ENCODE assay signal across 14 mouse cellular contexts in genomic region chr7:97844419-97844818, GRCm38 (mm10). TPM values are rescaled to one million over a fixed set of nuclear protein-coding genes. Genes with fewer than 3 reads are reported as not detected.
DNase-seq lines count a peak whose midpoint lies in the region; ATAC-seq and TF ChIP-seq lines count a peak whose summit lies in the region.
"Had no signal": no experiment of that assay in that cellular context is flagged by ENCODE, and none has a peak within 500 bp of the region (broad histone marks: within the 10 kb centered on the region; RNA-seq: fewer than 3 reads in every experiment).

No protein-coding gene starts in this region.

- H3K27me3 ChIP-seq in forebrain, postnatal 0 days (ENCODE audit: insufficient read depth, low read length), result no peaks in the 10 kb centered on the region
- no peaks in the 10 kb centered on the region for H3K27me3 ChIP-seq in midbrain, embryonic 12.5 days
- H3K27me3 ChIP-seq: liver, embryonic 13.5 days; stomach, embryonic 15.5 days had no signal

- peak overlapping the region; percentile 78 for H3K4me3 ChIP-seq in bone marrow macrophage, adult 2 months (ENCODE audit: insufficient read depth, low read length)
- H3K4me3 ChIP-seq in forebrain, postnatal 0 days (ENCODE audit: low read depth, low read length), result peak overlapping the region; percentile 60
- H3K4me3 ChIP-seq in midbrain, embryonic 12.5 days, result peak overlapping the region; percentile 58
- H3K4me3 ChIP-seq: erythroblast, embryonic 14.5 days; liver, embryonic 13.5 days; stomach, embryonic 15.5 days had no signal

- peak overlapping the region; percentile 61 for H3K4me2 ChIP-seq in forebrain, postnatal 0 days (ENCODE audit: low read depth)
- H3K4me2 ChIP-seq in midbrain, embryonic 12.5 days (replicated peaks), result peak overlapping the region; percentile 64
- H3K4me2 ChIP-seq: stomach, embryonic 15.5 days had no signal

- WGBS in forebrain, postnatal 0 days, result 75% methylated on average over 3 of the region's 3 CpGs
- WGBS in midbrain, embryonic 12.5 days, result 76% methylated on average over 3 of the region's 3 CpGs

- no peaks in the 10 kb centered on the region for H3K36me3 ChIP-seq in forebrain, postnatal 0 days (ENCODE audit: insufficient read depth)
- no peaks in the 10 kb centered on the region for H3K36me3 ChIP-seq in midbrain, embryonic 12.5 days
- H3K36me3 ChIP-seq: G1E; liver, embryonic 13.5 days; stomach, embryonic 15.5 days had no signal

- peak; percentile 28 to 44 for DNase-seq in cerebellum, postnatal 25 days
- DNase-seq in cerebellum, postnatal 36 days, result no peak
- DNase-seq in forebrain, postnatal 0 days, result no peak
- DNase-seq in right cerebral cortex, postnatal 14 days, result no peak
- no peak for DNase-seq in lung, postnatal 4 days
- no peak for DNase-seq in adrenal gland, adult (ENCODE audit: inconsistent age in 2 of 2, low spot score in 1 of 2)
- DNase-seq: kidney, adult 8-10 months; liver, embryonic 13.5 days; lung, postnatal 14 days had no signal

- ATAC-seq in forebrain, postnatal 0 days, result no peak
- no peak for ATAC-seq in midbrain, embryonic 12.5 days (ENCODE audit: low FRiP score, low read depth)

- no peaks in the 10 kb centered on the region for H3K9me3 ChIP-seq in forebrain, postnatal 0 days (ENCODE audit: low read length)
- H3K9me3 ChIP-seq in midbrain, embryonic 12.5 days, result no peaks in the 10 kb centered on the region
- H3K9me3 ChIP-seq: G1E; liver, embryonic 13.5 days; stomach, embryonic 15.5 days had no signal

- H3K27ac ChIP-seq in bone marrow macrophage, adult 2 months (ENCODE audit: insufficient read depth, low read depth, low read length), result no peak overlapping the region
- H3K27ac ChIP-seq in forebrain, postnatal 0 days (ENCODE audit: low read depth, low read length), result no peak overlapping the region
- no peak overlapping the region for H3K27ac ChIP-seq in midbrain, embryonic 12.5 days (replicated peaks)
- H3K27ac ChIP-seq: liver, embryonic 13.5 days; stomach, embryonic 15.5 days had no signal

- TF ChIP-seq POLR2A in bone marrow macrophage, adult 2 months (IDR thresholded peaks at IDR 0.05; ENCODE audit: borderline replicate concordance, low read depth, low read length), result no peak

- peaks cover 20% of the 10 kb centered on the region for H3K4me1 ChIP-seq in bone marrow macrophage, adult 2 months (ENCODE audit: control insufficient read depth, insufficient read depth, low read length)
- H3K4me1 ChIP-seq in forebrain, postnatal 0 days (ENCODE audit: insufficient read depth), result peaks cover 16% of the 10 kb centered on the region
- peaks cover 29% of the 10 kb centered on the region for H3K4me1 ChIP-seq in midbrain, embryonic 12.5 days

- H3K9ac ChIP-seq in forebrain, postnatal 0 days, result no peak overlapping the region; the same call in 1 of the 2 replicates
- 0 out of 2 replicates have a peak overlapping the region, but pooled peaks have one; percentile 78 for H3K9ac ChIP-seq in midbrain, embryonic 12.5 days (replicated peaks)
- H3K9ac ChIP-seq: liver, embryonic 13.5 days; stomach, embryonic 15.5 days had no signal

- TF ChIP-seq CTCF in bone marrow macrophage, adult 2 months (IDR thresholded peaks at IDR 0.05; ENCODE audit: low read depth, low read length), result no peak
- no peak for TF ChIP-seq CTCF in forebrain, postnatal 0 days (IDR thresholded peaks at IDR 0.05; ENCODE audit: low read depth)

RNA-seq across cellular contexts. Expression of gene Pak1, which starts 56.1 kb away (rescaled TPM):
- polyA plus RNA-seq in bone marrow macrophage, adult 2 months (2012; ENCODE audit: insufficient read depth, insufficient read length, missing spikeins), result 90.9 and 92.7 TPM in 2 replicates
- 169 and 186 TPM in 2 replicates for total RNA-seq in forebrain, postnatal 0 days (2014; rRNA removed)
- 132 and 135 TPM in 2 replicates for polyA plus RNA-seq in forebrain, postnatal 0 days (2015; fragmentation: Nextera tagmentation; extraction: Ambion mirVana)
- 121 and 137 TPM in 2 replicates for polyA plus RNA-seq in midbrain, embryonic 12.5 days (2016; fragmentation: Nextera tagmentation; extraction: Ambion mirVana)

Comparison
In these comparisons a context has a peak if more than half of its experiments do, and no peak if none do; other contexts are left out.
1. DNase-seq: peak in cerebellum, postnatal 25 days (2 of 2); none in cerebellum, postnatal 36 days (0 of 2), forebrain, postnatal 0 days (single experiment), right cerebral cortex, postnatal 14 days (single experiment), lung, postnatal 4 days (0 of 2) and adrenal gland, adult (0 of 2).
2. Peak in every context shown above with its lines, with median percentiles within 50 percentile points of each other: H3K4me3 ChIP-seq.